Mouse (Mus musculus): ENCODE data around the gene Chd2. TPM values are rescaled to one million over a fixed set of nuclear protein-coding genes. Genes with fewer than 3 reads are reported as not detected.
"Not testable (repeated sequence)": the region's sequence is repeated elsewhere in the genome, so short reads cannot be mapped to it uniquely, and the experiment has no call there.

The Chd2 gene
- total and polyA plus RNA-seq, 3 experiments = 76.7 to 217 (median 125) TPM

DNA sequence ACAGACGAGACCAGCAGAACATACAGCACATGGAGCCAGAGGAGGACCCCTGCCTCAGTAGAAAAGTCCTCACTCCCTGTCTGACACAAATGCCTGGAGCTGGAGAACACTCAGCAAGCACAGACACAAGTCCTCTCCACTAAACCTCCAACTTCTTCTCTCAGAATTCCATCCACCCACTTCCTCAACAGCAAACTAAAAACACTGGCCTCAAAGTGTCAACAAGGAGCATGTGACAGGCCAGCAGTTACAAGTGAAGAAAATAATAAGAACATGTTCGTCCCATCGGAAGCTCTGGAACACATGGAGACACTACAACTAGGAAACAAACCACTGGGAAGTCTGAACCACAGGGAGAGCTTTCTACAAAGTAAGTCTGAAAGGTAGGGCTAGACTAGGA is 8.7 kb downstream of the Chd2 start:
- DNase-seq (ENCODE audit: low spot score) (no peak), ATAC-seq (ENCODE audit: extremely low read depth, insufficient number of reproducible peaks, low FRiP score, poor library complexity, severe bottlenecking) (no peak)
- H3K4me3 ChIP-seq (ENCODE audit: low read depth, low read length) = no peak overlapping the region
- H3K36me3 ChIP-seq (replicated peaks) = peaks cover 69% of the 10 kb centered on the region
- H3K27me3 ChIP-seq (ENCODE audit: insufficient read depth, low read length) = no peaks in the 10 kb centered on the region
- no peak for TF ChIP-seq GATA1 (IDR thresholded peaks at IDR 0.05; ENCODE audit: borderline replicate concordance, low read length)
- no peak for TF ChIP-seq POLR2AphosphoS5 (IDR thresholded peaks at IDR 0.05; ENCODE audit: insufficient replicate concordance, low read depth, low read length)
- no peak for TF ChIP-seq CTCF (IDR thresholded peaks at IDR 0.05; ENCODE audit: low read depth, low read length)
- no peak for TF ChIP-seq GATA2 (IDR thresholded peaks at IDR 0.05; ENCODE audit: borderline replicate concordance, low read depth, low read length)
- TF ChIP-seq TAL1 (conservative IDR thresholded peaks at IDR 0.05; ENCODE audit: low read depth, low read length) = no peak
- peaks cover 70% of the 10 kb centered on the region for H3K4me1 ChIP-seq (ENCODE audit: insufficient read depth, low read depth, low read length)
- H3K9me3 ChIP-seq (replicated peaks) = no peaks in the 10 kb centered on the region

GRCm38 (mm10) chr7:73532139-73532538 is 9.5 kb downstream of the Chd2 start:
- H3K4me3 ChIP-seq (ENCODE audit: low read depth, low read length) = no peak overlapping the region
- ATAC-seq (ENCODE audit: extremely low read depth, insufficient number of reproducible peaks, low FRiP score, poor library complexity, severe bottlenecking) (no peak), DNase-seq (ENCODE audit: low spot score) (no peak)
- peaks cover 73% of the 10 kb centered on the region for H3K36me3 ChIP-seq (replicated peaks)
- H3K4me1 ChIP-seq (ENCODE audit: insufficient read depth, low read depth, low read length) = peaks cover 77% of the 10 kb centered on the region
- no peaks in the 10 kb centered on the region for H3K9me3 ChIP-seq (replicated peaks)
- TF ChIP-seq POLR2AphosphoS5 (IDR thresholded peaks at IDR 0.05; ENCODE audit: insufficient replicate concordance, low read depth, low read length) (no peak), CTCF (IDR thresholded peaks at IDR 0.05; ENCODE audit: low read depth, low read length) (no peak), TAL1 (conservative IDR thresholded peaks at IDR 0.05; ENCODE audit: low read depth, low read length) (no peak), GATA1 (IDR thresholded peaks at IDR 0.05; ENCODE audit: borderline replicate concordance, low read length) (no peak), GATA2 (IDR thresholded peaks at IDR 0.05; ENCODE audit: borderline replicate concordance, low read depth, low read length) (no peak)
- no peaks in the 10 kb centered on the region for H3K27me3 ChIP-seq (ENCODE audit: insufficient read depth, low read length)

- H3K4me1 ChIP-seq (ENCODE audit: insufficient read depth, low read depth, low read length) = peaks cover 75% of the 10 kb centered on the region
- no peak for TF ChIP-seq GATA2 (IDR thresholded peaks at IDR 0.05; ENCODE audit: borderline replicate concordance, low read depth, low read length)
- no peak for TF ChIP-seq CTCF (IDR thresholded peaks at IDR 0.05; ENCODE audit: low read depth, low read length)
- no peak for TF ChIP-seq GATA1 (IDR thresholded peaks at IDR 0.05; ENCODE audit: borderline replicate concordance, low read length)
- TF ChIP-seq TAL1 (conservative IDR thresholded peaks at IDR 0.05; ENCODE audit: low read depth, low read length) = no peak
- TF ChIP-seq POLR2AphosphoS5 (IDR thresholded peaks at IDR 0.05; ENCODE audit: insufficient replicate concordance, low read depth, low read length) = no peak
- no peak overlapping the region for H3K4me3 ChIP-seq (ENCODE audit: low read depth, low read length)
- no peaks in the 10 kb centered on the region for H3K27me3 ChIP-seq (ENCODE audit: insufficient read depth, low read length)
- DNase-seq (ENCODE audit: low spot score) (no peak), ATAC-seq (ENCODE audit: extremely low read depth, insufficient number of reproducible peaks, low FRiP score, poor library complexity, severe bottlenecking) (0 out of 2 replicates have a peak, but pooled peaks have one; percentile 45)
- no peaks in the 10 kb centered on the region for H3K9me3 ChIP-seq (replicated peaks)
- peaks cover 76% of the 10 kb centered on the region for H3K36me3 ChIP-seq (replicated peaks)
Measured at GRCm38 (mm10) chr7:73531506-73532093, 10.0 kb downstream of the Chd2 start.

DNA sequence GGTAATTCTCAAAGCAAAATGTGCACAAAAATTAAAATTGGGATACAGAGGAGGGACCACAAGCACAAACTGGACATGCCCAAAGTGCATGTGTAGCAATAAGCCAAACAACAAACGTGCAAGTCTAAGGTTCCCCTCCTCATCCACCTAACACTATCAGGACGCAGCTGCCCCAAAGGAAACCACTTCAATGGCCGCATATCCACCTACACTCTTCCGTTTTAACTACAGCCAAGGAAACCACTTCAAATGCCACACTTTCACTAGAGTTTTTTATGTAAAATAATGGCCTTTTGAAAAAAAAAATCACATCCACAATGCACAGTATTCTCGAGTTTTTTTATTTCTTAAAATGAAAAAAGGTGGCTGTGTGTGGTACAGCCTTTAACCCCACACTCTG is 10.8 kb downstream of the Chd2 start:
- ATAC-seq (ENCODE audit: extremely low read depth, insufficient number of reproducible peaks, low FRiP score, poor library complexity, severe bottlenecking) (no peak), DNase-seq (ENCODE audit: low spot score) (no peak)
- H3K27me3 ChIP-seq (ENCODE audit: insufficient read depth, low read length) = no peaks in the 10 kb centered on the region
- H3K36me3 ChIP-seq (replicated peaks) = peaks cover 75% of the 10 kb centered on the region
- peaks cover 69% of the 10 kb centered on the region for H3K4me1 ChIP-seq (ENCODE audit: insufficient read depth, low read depth, low read length)
- no peaks in the 10 kb centered on the region for H3K9me3 ChIP-seq (replicated peaks)
- no peak overlapping the region for H3K4me3 ChIP-seq (ENCODE audit: low read depth, low read length)
- TF ChIP-seq GATA1 (IDR thresholded peaks at IDR 0.05; ENCODE audit: borderline replicate concordance, low read length) (no peak), POLR2AphosphoS5 (IDR thresholded peaks at IDR 0.05; ENCODE audit: insufficient replicate concordance, low read depth, low read length) (no peak), GATA2 (IDR thresholded peaks at IDR 0.05; ENCODE audit: borderline replicate concordance, low read depth, low read length) (no peak), CTCF (IDR thresholded peaks at IDR 0.05; ENCODE audit: low read depth, low read length) (no peak)

- ATAC-seq (ENCODE audit: extremely low read depth, insufficient number of reproducible peaks, low FRiP score, poor library complexity, severe bottlenecking) (no peak), DNase-seq (ENCODE audit: low spot score) (no peak)
- Histone ChIP-seq H3K4me1 (ENCODE audit: insufficient read depth, low read depth, low read length) (peaks cover 62% of the 10 kb centered on the region), H3K9me3 (replicated peaks) (no peaks in the 10 kb centered on the region), H3K36me3 (replicated peaks) (peaks cover 70% of the 10 kb centered on the region), H3K4me3 (ENCODE audit: low read depth, low read length) (no peak overlapping the region), H3K27me3 (ENCODE audit: insufficient read depth, low read length) (no peaks in the 10 kb centered on the region)
- TF ChIP-seq GATA2 (IDR thresholded peaks at IDR 0.05; ENCODE audit: borderline replicate concordance, low read depth, low read length) = no peak
- no peak for TF ChIP-seq CTCF (IDR thresholded peaks at IDR 0.05; ENCODE audit: low read depth, low read length)
- TF ChIP-seq TAL1 (conservative IDR thresholded peaks at IDR 0.05; ENCODE audit: low read depth, low read length) = no peak
- TF ChIP-seq GATA1 (IDR thresholded peaks at IDR 0.05; ENCODE audit: borderline replicate concordance, low read length) = no peak
- no peak for TF ChIP-seq POLR2AphosphoS5 (IDR thresholded peaks at IDR 0.05; ENCODE audit: insufficient replicate concordance, low read depth, low read length)
Measured at GRCm38 (mm10) chr7:73530164-73530563, 11.5 kb downstream of the Chd2 start.

DNA sequence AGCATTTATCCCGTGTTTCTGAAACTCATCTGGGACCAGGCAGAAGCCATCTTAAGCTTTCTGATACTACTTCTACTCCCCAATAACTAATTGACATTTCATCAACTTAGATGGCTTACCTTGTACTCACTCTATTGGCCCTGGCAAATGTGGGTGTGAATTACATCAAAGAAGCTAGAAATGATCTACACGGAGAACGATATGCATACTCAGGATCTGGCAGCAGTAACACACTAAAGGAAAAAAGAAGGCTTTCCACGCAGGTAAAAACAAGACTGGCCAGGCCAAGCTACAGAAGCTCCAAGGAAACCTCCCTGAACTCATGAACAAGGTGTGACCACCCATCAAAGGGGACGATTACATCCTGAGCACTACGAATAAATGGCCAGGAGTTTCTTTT is 12.4 kb downstream of the Chd2 start:
- H3K4me1 ChIP-seq (ENCODE audit: insufficient read depth, low read depth, low read length) = peaks cover 65% of the 10 kb centered on the region
- no peak for ATAC-seq (ENCODE audit: extremely low read depth, insufficient number of reproducible peaks, low FRiP score, poor library complexity, severe bottlenecking)
- no peak for TF ChIP-seq GATA2 (IDR thresholded peaks at IDR 0.05; ENCODE audit: borderline replicate concordance, low read depth, low read length)
- no peak for TF ChIP-seq CTCF (IDR thresholded peaks at IDR 0.05; ENCODE audit: low read depth, low read length)
- no peak for TF ChIP-seq POLR2AphosphoS5 (IDR thresholded peaks at IDR 0.05; ENCODE audit: insufficient replicate concordance, low read depth, low read length)
- TF ChIP-seq GATA1 (IDR thresholded peaks at IDR 0.05; ENCODE audit: borderline replicate concordance, low read length) = no peak
- TF ChIP-seq TAL1 (conservative IDR thresholded peaks at IDR 0.05; ENCODE audit: low read depth, low read length) = no peak

DNA sequence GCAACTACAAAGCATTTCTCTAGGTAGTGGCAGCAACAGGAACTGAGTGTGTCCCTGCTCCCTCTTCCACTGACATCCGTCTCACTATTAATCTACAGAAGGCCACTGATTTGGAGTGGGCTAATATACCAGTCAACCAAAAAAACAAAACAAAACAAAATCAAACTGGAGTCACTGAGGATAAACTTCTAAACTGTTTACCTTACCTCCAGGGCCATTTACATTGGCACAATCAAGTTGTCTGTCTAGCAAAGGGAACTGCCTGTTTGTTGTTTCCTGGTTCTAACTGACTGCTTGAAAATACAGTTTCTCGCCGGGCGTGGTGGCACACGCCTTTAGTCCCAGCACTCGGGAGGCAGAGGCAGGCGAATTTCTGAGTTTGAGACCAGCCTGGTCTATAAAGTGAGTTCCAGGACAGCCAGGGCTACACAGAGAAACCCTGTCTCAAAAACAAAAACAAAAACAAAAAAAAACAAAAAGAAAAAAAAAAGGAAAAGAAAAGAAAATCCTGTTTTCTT is 13.2 kb downstream of the Chd2 start:
- H3K27me3 ChIP-seq (ENCODE audit: insufficient read depth, low read length); H3K4me3 ChIP-seq (ENCODE audit: low read depth, low read length); H3K9me3 ChIP-seq (replicated peaks); DNase-seq (ENCODE audit: low spot score); ATAC-seq (ENCODE audit: extremely low read depth, insufficient number of reproducible peaks, low FRiP score, poor library complexity, severe bottlenecking): not testable (repeated sequence)
- H3K4me1 ChIP-seq (ENCODE audit: insufficient read depth, low read depth, low read length) = peaks cover 62% of the 10 kb centered on the region
- H3K36me3 ChIP-seq (replicated peaks) = peaks cover 68% of the 10 kb centered on the region

More for the DNA sequence above, 12.4 kb downstream of the Chd2 start:
- Histone ChIP-seq H3K27me3 (ENCODE audit: insufficient read depth, low read length) (no peaks in the 10 kb centered on the region), H3K9me3 (replicated peaks) (no peaks in the 10 kb centered on the region), H3K36me3 (replicated peaks) (peaks cover 72% of the 10 kb centered on the region), H3K4me3 (ENCODE audit: low read depth, low read length) (no peak overlapping the region)
- DNase-seq (ENCODE audit: low spot score) = no peak

Data from G1E (cell line).